Mouse (Mus musculus) kidney, adult 2 months (tissue): Measurements from ENCODE around the gene Mdga1.

ENCODE experiments used
- CTCF ChIP-seq: fragments of 200-500 bp; conservative IDR thresholded peaks from 2 replicates; pipeline ENCODE4 v1.5.1; 2011; ENCODE audit warnings: low read depth, mild to moderate bottlenecking, control low read depth, low read length, moderate library complexity, mixed read lengths; ENCODE audit not compliant: insufficient read depth, insufficient read length
- POLR2A ChIP-seq: fragments of 200-500 bp; IDR thresholded peaks from one replicate; pipeline ENCODE4 v1.6.1; 2011; ENCODE audit warnings: low read depth, low read length, control low read depth

GRCm38 (mm10) chr17:29882885-29883284 lies 87.0 kb downstream of the Mdga1 start:
- TF ChIP-seq CTCF (peak; percentile 91), POLR2A (no peak)
